Mouse (Mus musculus): ENCODE data around the gene Aifm1.

Aifm1 gene

GRCm38 (mm10) chrX:48513166-48513807, at the start of gene Aifm1:
TSS of gene Aifm1 (minus strand) at chrX:48513563.
- peak; percentile 84 for DNase-seq

- peak; percentile 73 for DNase-seq
These were observed 18.8 kb upstream of the Aifm1 start for GRCm38 (mm10) chrX:48532175-48532574.

GRCm38 (mm10) chrX:48526435-48526834, 13.1 kb upstream of the Aifm1 start:
- no peak for DNase-seq

GRCm38 (mm10) chrX:48525866-48526265, 12.5 kb upstream of the Aifm1 start:
- no peak for DNase-seq

GRCm38 (mm10) chrX:48525332-48525731, 12.0 kb upstream of the Aifm1 start:
- no peak for DNase-seq

- DNase-seq, result no peak
These were observed 10.1 kb upstream of the Aifm1 start for GRCm38 (mm10) chrX:48523512-48523911.

- no peak for DNase-seq
These were observed 8.3 kb upstream of the Aifm1 start for GRCm38 (mm10) chrX:48521651-48522050.

GRCm38 (mm10) chrX:48519549-48520085, 6.3 kb upstream of the Aifm1 start:
- DNase-seq, result no peak

GRCm38 (mm10) chrX:48518808-48519548, 5.6 kb upstream of the Aifm1 start, which contains the start of gene Rab33a:
TSS of gene Rab33a (plus strand) at chrX:48519285.
- peak; percentile 47 for DNase-seq

- no peak for DNase-seq
These were observed 4.9 kb upstream of the Aifm1 start for GRCm38 (mm10) chrX:48518211-48518807.

GRCm38 (mm10) chrX:48513824-48514223, 461 bp upstream of the Aifm1 start:
- DNase-seq, result no peak

- no peak for DNase-seq
These were observed 19.6 kb downstream of the Aifm1 start for GRCm38 (mm10) chrX:48493763-48494162.

- no peak for DNase-seq
These were observed 31.7 kb downstream of the Aifm1 start for GRCm38 (mm10) chrX:48481687-48482086.

GRCm38 (mm10) chrX:48481095-48481494, 32.3 kb downstream of the Aifm1 start:
- DNase-seq, result no peak

- no peak for DNase-seq
These were observed 45.9 kb downstream of the Aifm1 start for GRCm38 (mm10) chrX:48467355-48467946.

- no peak for DNase-seq
These were observed 47.2 kb downstream of the Aifm1 start for GRCm38 (mm10) chrX:48466174-48466573.

- DNase-seq, result no peak
These were observed 48.9 kb downstream of the Aifm1 start for GRCm38 (mm10) chrX:48464436-48464835.

- DNase-seq, result no peak
These were observed 49.7 kb downstream of the Aifm1 start for GRCm38 (mm10) chrX:48463636-48464035.

GRCm38 (mm10) chrX:48462754-48463507, 50.4 kb downstream of the Aifm1 start, which contains the start of gene Elf4:
TSS of gene Elf4 (minus strand) at chrX:48463132.
- DNase-seq, result peak; percentile 20

GRCm38 (mm10) chrX:48462297-48462696, 51.1 kb downstream of the Aifm1 start:
- DNase-seq, result no peak

GRCm38 (mm10) chrX:48461006-48461405, 52.4 kb downstream of the Aifm1 start:
- no peak for DNase-seq

- DNase-seq, result no peak
These were observed 52.9 kb downstream of the Aifm1 start for GRCm38 (mm10) chrX:48460496-48460895.
